Mouse (Mus musculus) cerebellum, adult 11 months (tissue): ENCODE results near the gene Rsph14.

Source experiments
- DNase-seq: peaks from one replicate; pipeline ENCODE4 v3.0.0; 2022

The Rsph14 gene

GRCm38 (mm10) chr10:74990584-74991322 is 41.6 kb downstream of the Rsph14 start:
- no peak for DNase-seq

GRCm38 (mm10) chr10:74989814-74990213 is 42.6 kb downstream of the Rsph14 start:
- DNase-seq: no peak

GRCm38 (mm10) chr10:74987698-74988470 is 44.5 kb downstream of the Rsph14 start:
- DNase-seq: no peak

GRCm38 (mm10) chr10:74983176-74983575 is 49.2 kb downstream of the Rsph14 start:
- no peak for DNase-seq

- no peak for DNase-seq
Measured at GRCm38 (mm10) chr10:74981159-74981558, 51.2 kb downstream of the Rsph14 start.

GRCm38 (mm10) chr10:74978056-74978455 is 54.3 kb downstream of the Rsph14 start:
- DNase-seq: no peak

- no peak for DNase-seq
Measured at GRCm38 (mm10) chr10:74976429-74976828, 56.0 kb downstream of the Rsph14 start.

- no peak for DNase-seq
Measured at GRCm38 (mm10) chr10:74975626-74976025, 56.8 kb downstream of the Rsph14 start.

- DNase-seq: no peak
Measured at GRCm38 (mm10) chr10:74973026-74973425, 59.4 kb downstream of the Rsph14 start.

GRCm38 (mm10) chr10:74969266-74969665 is 63.1 kb downstream of the Rsph14 start:
- no peak for DNase-seq

- DNase-seq: peak; percentile 65
Measured at GRCm38 (mm10) chr10:74967651-74968267, 64.6 kb downstream of the Rsph14 start.

GRCm38 (mm10) chr10:74966850-74967451 is 65.4 kb downstream of the Rsph14 start, which contains the start of gene Gnaz:
Gene Gnaz, plus strand, starts transcription at chr10:74967177.
- peak; percentile 98 for DNase-seq

GRCm38 (mm10) chr10:74964380-74964779 is 68.0 kb downstream of the Rsph14 start:
- DNase-seq: no peak

GRCm38 (mm10) chr10:74952830-74953443 is 79.4 kb downstream of the Rsph14 start:
- no peak for DNase-seq

GRCm38 (mm10) chr10:74940795-74941194 is 91.6 kb downstream of the Rsph14 start:
- DNase-seq: no peak

GRCm38 (mm10) chr10:74939300-74939699 is 93.1 kb downstream of the Rsph14 start:
- no peak for DNase-seq

GRCm38 (mm10) chr10:74938410-74938809 is 94.0 kb downstream of the Rsph14 start:
- no peak for DNase-seq

GRCm38 (mm10) chr10:74937003-74937790 is 95.2 kb downstream of the Rsph14 start:
- no peak for DNase-seq

- DNase-seq: no peak
Measured at GRCm38 (mm10) chr10:74935016-74935415, 97.4 kb downstream of the Rsph14 start.

GRCm38 (mm10) chr10:74934521-74934920 is 97.9 kb downstream of the Rsph14 start:
- DNase-seq: no peak

GRCm38 (mm10) chr10:74933548-74934190 is 98.7 kb downstream of the Rsph14 start:
- DNase-seq: no peak
